Mouse (Mus musculus) lung, embryonic 16.5 days (tissue): Measurements from ENCODE around the gene Hivep3. TPM values are rescaled to one million over a fixed set of nuclear protein-coding genes. Genes with fewer than 3 reads are reported as not detected.

Source experiments
- ATAC-seq: fragments of 200-750 bp; cut with Nextera tagmentation; 2 replicates; pipeline ENCODE4 v1.8.0; 2017; ENCODE audit warnings: low read depth, mild to moderate bottlenecking, moderate library complexity
- H3K27ac ChIP-seq: fragments of 300-500 bp; sonication (generic); 2 replicates; pipeline ENCODE4 v1.5.1; 2014; ENCODE audit warnings: mild to moderate bottlenecking, control low read depth, low read length
- H3K27me3 ChIP-seq: fragments of 300-500 bp; sonication (generic); 2 replicates; pipeline ENCODE4 v1.6.1; 2014; ENCODE audit warnings: low read depth, low read length, mixed read lengths; ENCODE audit not compliant: control insufficient read depth, insufficient read depth
- H3K36me3 ChIP-seq: fragments of 300-500 bp; sonication (generic); 2 replicates; pipeline ENCODE4 v1.6.1; 2014; ENCODE audit warnings: low read length; ENCODE audit not compliant: control insufficient read depth, insufficient read depth
- H3K4me1 ChIP-seq: fragments of 300-500 bp; sonication (generic); replicated peaks from 2 replicates; pipeline ENCODE4 v1.6.1; 2014; ENCODE audit warnings: low read length, mixed read lengths; ENCODE audit not compliant: control insufficient read depth, insufficient read depth
- H3K4me2 ChIP-seq: fragments of 300-500 bp; sonication (generic); 2 replicates; pipeline ENCODE4 v1.6.1; 2014; ENCODE audit warnings: low read depth, low read length, control low read depth
- H3K4me3 ChIP-seq: fragments of 300-500 bp; sonication (generic); 2 replicates; pipeline ENCODE4 v1.5.1; 2014; ENCODE audit warnings: mild to moderate bottlenecking, low read length, control low read depth
- H3K9ac ChIP-seq: fragments of 300-500 bp; sonication (generic); 2 replicates; pipeline ENCODE4 v1.6.1; 2014; ENCODE audit warnings: low read length, control low read depth
- H3K9me3 ChIP-seq: fragments of 300-500 bp; sonication (generic); 2 replicates; pipeline ENCODE4 v1.6.1; 2016; ENCODE audit warnings: low read length; ENCODE audit not compliant: control insufficient read depth
- WGBS: fragments of 180-500 bp; shearing (Covaris S2); extraction: QIAGEN DNeasy Blood & Tissue Kit; methylation state at CpG from one replicate; pipeline ENCODE4 v1.1.7; 2014; 5-methylcytosine and 5-hydroxymethylcytosine counted together
- polyA plus RNA-seq: library from polyadenylated mRNA; unstranded; fragments of >200 nt; fragmentation: Nextera tagmentation; extraction: Ambion mirVana; gene quantifications from 2 replicates; pipeline ENCODE4 v1.2.1, GENCODE M21; 2015

Gene Hivep3
- polyA plus RNA-seq, 1 experiment from 2014 or later: 30.3 TPM

DNA sequence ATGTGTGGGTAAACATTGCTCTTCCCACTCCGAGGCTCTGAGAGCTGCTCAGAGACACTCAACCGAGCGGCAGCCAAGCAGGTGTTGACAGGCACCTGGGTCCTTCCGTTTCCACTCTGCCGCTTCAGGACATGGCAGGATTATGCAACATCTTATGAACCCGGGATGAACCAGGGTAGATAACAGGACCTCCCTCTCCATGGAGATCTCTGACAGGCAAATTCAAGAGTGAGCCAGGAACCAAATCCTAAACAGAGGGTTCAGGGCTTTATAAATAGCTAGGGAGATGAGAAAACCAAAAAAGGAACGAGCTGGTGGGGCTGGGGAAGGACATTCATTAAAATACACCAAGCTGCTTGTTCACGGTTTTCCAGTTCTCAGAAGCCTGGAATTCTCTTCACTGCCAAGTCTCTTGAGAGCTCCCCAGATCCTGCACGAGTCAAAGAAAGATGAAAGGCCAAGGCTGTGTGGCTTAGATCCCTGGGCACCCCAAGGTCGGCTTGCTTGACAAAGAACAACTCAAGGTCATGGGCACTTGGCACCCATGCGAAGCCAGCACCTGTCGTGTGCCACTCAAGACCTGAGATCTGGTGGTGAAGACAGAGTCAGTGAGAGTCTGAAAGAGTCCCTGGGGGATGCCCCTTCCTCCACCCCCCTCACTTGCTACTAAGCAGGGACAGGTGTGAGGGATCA is 215.5 kb downstream of the Hivep3 start:
- WGBS: 40% methylated on average over 12 of the region's 12 CpGs
- H3K4me2 ChIP-seq: peak overlapping the region; percentile 16; the same call in 1 of the 2 replicates
- H3K9me3 ChIP-seq: peaks cover 3% of the 10 kb centered on the region; the same call in 1 of the 2 replicates
- H3K36me3 ChIP-seq: no peaks in the 10 kb centered on the region
- no peak overlapping the region for H3K4me3 ChIP-seq
- peaks cover 22% of the 10 kb centered on the region for H3K4me1 ChIP-seq
- H3K27ac ChIP-seq: no peak overlapping the region
- no peak overlapping the region for H3K9ac ChIP-seq
- no peaks in the 10 kb centered on the region for H3K27me3 ChIP-seq
- no peak for ATAC-seq

DNA sequence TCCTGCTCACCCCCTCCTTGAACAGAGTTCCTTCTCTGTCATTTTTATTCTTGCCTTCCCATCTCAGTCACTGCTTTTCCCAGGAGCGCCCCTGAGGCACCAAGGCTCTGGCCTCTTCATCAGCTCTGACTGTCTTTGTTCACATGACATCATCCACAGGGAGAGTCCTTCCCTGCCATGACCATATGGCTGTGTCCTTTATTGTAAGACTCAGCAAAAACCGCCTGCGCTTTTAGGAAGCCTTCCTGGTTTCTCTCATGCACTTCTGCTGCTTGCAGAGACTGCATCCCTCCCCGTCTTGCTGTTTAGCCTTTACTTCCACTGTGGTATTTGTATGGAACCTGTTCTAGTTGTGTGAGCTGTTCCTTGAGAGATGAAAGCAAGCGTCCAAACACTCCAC is 216.6 kb downstream of the Hivep3 start:
- no peaks in the 10 kb centered on the region for H3K27me3 ChIP-seq
- H3K4me1 ChIP-seq: peaks cover 22% of the 10 kb centered on the region
- H3K9me3 ChIP-seq: peaks cover 3% of the 10 kb centered on the region; the same call in 1 of the 2 replicates
- H3K9ac ChIP-seq: no peak overlapping the region
- no peak overlapping the region for H3K4me2 ChIP-seq
- WGBS: 76% methylated on average over 5 of the region's 5 CpGs
- H3K4me3 ChIP-seq: no peak overlapping the region
- H3K36me3 ChIP-seq: no peaks in the 10 kb centered on the region
- no peak for ATAC-seq
- H3K27ac ChIP-seq: no peak overlapping the region

DNA sequence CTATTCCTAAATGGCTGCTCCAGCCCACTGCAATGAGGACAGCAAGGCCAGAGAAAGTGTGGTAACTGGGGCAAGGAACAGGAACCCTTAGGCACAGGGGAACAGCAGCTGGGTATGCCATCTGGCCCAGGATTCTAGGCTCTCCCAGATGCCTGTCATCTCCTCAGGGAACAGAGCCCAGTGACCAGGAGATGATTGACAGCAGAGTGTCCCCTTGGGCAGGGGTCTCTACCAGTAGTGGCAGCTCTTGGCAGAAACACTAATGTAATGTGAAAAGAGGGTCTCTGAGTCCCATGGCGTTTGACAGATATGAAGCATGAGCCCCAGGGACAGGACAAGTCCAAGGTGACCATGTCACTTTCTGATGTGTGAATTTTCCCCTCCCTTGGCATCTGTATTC is 217.5 kb downstream of the Hivep3 start:
- 76% methylated on average over 1 of the region's 1 CpGs for WGBS
- ATAC-seq: no peak
- peaks cover 22% of the 10 kb centered on the region for H3K4me1 ChIP-seq

DNA sequence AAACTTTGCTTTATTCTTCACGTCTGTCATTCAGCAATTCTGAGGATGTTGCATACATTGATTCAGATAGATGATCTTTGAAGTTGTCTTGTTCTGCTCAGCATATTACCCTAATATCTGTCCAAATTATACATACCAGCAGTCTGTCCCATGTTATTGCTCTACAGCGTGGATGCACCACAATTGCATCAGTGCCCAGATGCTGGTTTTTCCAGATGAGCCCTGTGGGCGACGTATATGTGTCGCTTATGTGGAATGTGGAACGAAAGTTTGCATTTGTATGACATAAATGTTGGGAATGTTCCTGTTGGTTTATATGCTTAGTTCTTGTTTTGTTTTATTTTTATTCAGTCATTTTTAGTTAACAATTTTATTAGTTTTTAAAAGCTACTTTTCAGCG is 221.4 kb downstream of the Hivep3 start:
- Histone ChIP-seq H3K9me3 (no peaks in the 10 kb centered on the region), H3K4me3 (no peak overlapping the region), H3K27me3 (no peaks in the 10 kb centered on the region), H3K4me2 (no peak overlapping the region), H3K4me1 (peaks cover 6% of the 10 kb centered on the region), H3K9ac (no peak overlapping the region), H3K36me3 (no peaks in the 10 kb centered on the region), H3K27ac (no peak overlapping the region)
- 83% methylated on average over 7 of the region's 7 CpGs for WGBS
- ATAC-seq: no peak

More for the DNA sequence above, 217.5 kb downstream of the Hivep3 start:
- Histone ChIP-seq H3K9me3 (no peaks in the 10 kb centered on the region), H3K27ac (no peak overlapping the region), H3K4me2 (no peak overlapping the region), H3K36me3 (no peaks in the 10 kb centered on the region), H3K4me3 (no peak overlapping the region), H3K9ac (no peak overlapping the region), H3K27me3 (no peaks in the 10 kb centered on the region)

DNA sequence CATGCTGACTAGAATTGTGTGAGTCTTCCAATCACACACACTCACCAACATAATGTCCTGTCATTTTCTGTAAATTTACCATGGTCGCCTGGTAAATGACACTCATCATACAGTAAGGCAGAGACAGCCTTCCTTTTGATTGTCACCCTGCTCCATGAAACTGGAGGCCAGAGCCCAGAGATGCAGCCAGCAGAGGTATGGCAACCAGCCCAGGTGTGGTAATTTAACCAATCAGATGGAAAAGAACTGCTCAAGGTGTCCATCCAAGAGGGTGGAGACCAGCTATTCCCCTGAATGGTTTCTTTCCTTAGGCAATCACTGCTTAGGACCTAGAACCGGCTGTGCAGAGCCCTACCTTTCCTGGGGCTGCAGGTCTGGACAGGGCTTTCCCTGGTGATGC is 224.4 kb downstream of the Hivep3 start:
- H3K9ac ChIP-seq: no peak overlapping the region
- 80% methylated on average over 2 of the region's 2 CpGs for WGBS

DNA sequence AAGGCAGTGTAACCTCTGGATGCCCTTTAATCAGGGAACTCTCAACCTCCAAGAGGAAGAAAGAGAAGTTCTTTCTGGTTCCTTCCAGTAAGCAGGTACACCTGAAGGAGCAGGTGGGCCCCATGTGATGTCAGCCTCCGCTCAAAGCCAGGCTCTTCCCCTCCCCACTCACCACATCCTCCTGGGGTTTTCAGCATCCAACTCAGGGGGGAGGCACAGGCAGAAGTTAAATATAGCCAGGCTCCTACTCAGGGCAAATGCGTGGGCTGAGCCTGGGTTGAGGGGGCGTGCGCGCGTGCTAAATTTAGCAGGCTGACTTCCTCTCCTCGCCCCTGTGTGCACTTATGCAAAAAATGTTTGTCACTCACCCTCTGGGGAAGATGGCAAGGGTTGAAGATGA is 225.7 kb downstream of the Hivep3 start:
- H3K9ac ChIP-seq: no peak overlapping the region

More for the DNA sequence above, 224.4 kb downstream of the Hivep3 start:
- Histone ChIP-seq H3K36me3 (no peaks in the 10 kb centered on the region), H3K4me3 (no peak overlapping the region), H3K9me3 (no peaks in the 10 kb centered on the region), H3K4me1 (peaks cover 4% of the 10 kb centered on the region), H3K4me2 (no peak overlapping the region), H3K27ac (no peak overlapping the region), H3K27me3 (no peaks in the 10 kb centered on the region)
- ATAC-seq: no peak

DNA sequence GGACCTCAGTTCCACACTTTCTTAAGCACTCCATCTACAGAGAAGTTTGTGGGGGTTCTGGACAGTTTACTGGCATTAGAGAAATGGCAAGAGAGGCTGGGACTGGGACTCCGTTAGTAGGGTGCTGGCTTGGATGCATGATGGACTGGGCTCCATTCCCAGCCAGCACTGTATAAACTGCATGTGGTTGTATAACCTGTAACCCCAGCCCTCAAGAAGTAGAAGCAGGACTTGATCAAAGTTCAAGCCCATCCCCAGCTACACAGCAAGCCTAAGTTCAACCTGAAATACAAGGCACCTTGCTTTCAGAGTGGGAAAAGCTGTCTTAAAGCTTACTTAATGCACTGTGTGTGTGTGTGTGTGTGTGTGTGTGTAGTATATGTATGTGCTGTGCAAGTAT is 226.3 kb downstream of the Hivep3 start:
- Histone ChIP-seq H3K4me1 (peaks cover 4% of the 10 kb centered on the region), H3K36me3 (no peaks in the 10 kb centered on the region), H3K4me3 (no peak overlapping the region), H3K27ac (no peak overlapping the region), H3K9me3 (no peaks in the 10 kb centered on the region), H3K9ac (no peak overlapping the region), H3K27me3 (no peaks in the 10 kb centered on the region), H3K4me2 (no peak overlapping the region)
- 57% methylated on average over 1 of the region's 1 CpGs for WGBS
- ATAC-seq: no peak

More for the DNA sequence above, 225.7 kb downstream of the Hivep3 start:
- WGBS: 44% methylated on average over 7 of the region's 7 CpGs
- Histone ChIP-seq H3K9me3 (no peaks in the 10 kb centered on the region), H3K4me2 (no peak overlapping the region), H3K4me3 (no peak overlapping the region), H3K27ac (no peak overlapping the region), H3K4me1 (peaks cover 4% of the 10 kb centered on the region), H3K27me3 (no peaks in the 10 kb centered on the region), H3K36me3 (no peaks in the 10 kb centered on the region)
- ATAC-seq: no peak

DNA sequence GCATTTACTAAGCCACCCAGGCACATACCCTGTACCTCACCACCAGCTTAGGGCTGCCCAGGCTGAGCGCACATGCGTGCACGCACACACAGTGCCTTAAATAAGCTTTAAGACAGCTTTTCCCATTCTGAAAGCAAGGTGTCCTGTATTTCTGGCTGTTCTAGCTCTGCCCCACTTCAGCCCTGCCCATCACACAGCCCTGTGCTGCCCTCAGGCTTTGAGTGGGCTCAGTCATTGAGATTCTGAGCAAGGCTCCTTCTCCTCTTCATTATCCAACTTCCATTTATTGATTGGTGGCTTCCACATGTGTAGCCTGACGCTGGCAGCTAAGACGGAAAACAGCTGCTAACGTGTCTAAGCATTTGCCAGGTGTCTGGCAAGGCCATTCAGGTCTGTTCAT is 226.9 kb downstream of the Hivep3 start:
- Histone ChIP-seq H3K9me3 (no peaks in the 10 kb centered on the region), H3K9ac (no peak overlapping the region), H3K27me3 (no peaks in the 10 kb centered on the region), H3K4me3 (no peak overlapping the region), H3K4me1 (peaks cover 8% of the 10 kb centered on the region), H3K36me3 (no peaks in the 10 kb centered on the region), H3K4me2 (no peak overlapping the region), H3K27ac (no peak overlapping the region)
- no peak for ATAC-seq
- WGBS: 82% methylated on average over 6 of the region's 6 CpGs

DNA sequence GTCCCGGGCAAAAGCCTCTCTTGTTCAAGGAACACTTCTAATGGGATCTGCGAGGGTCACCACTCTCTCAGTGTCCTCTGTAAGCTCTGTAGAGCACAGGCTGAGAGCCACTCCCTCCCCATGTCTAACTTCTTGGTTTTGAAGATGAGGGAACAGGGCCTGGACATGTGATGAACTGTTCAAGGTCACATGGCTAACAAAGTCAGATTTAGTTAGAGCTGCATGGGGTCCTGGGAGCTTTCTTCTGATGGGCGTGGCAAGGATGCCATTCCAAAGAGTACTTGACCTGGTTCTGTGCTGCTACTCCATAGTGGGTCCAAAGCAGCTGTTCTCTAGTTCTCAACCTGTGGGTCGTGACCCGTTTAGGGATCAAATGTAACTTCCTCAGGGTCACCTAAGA is 227.6 kb downstream of the Hivep3 start:
- WGBS: 76% methylated on average over 5 of the region's 5 CpGs
- Histone ChIP-seq H3K4me1 (peaks cover 15% of the 10 kb centered on the region), H3K4me2 (no peak overlapping the region), H3K9ac (no peak overlapping the region), H3K4me3 (no peak overlapping the region), H3K9me3 (no peaks in the 10 kb centered on the region), H3K36me3 (no peaks in the 10 kb centered on the region), H3K27ac (no peak overlapping the region), H3K27me3 (no peaks in the 10 kb centered on the region)
- ATAC-seq: no peak
